Mouse (Mus musculus): Measurements from ENCODE around the gene Tkfc. TPM values are rescaled to one million over a fixed set of nuclear protein-coding genes. Genes with fewer than 3 reads are reported as not detected.
A peak's percentile ranks its signal among the peaks of the same experiment; 100 is the strongest.
"Not testable (repeated sequence)": the region's sequence is repeated elsewhere in the genome, so short reads cannot be mapped to it uniquely, and the experiment has no call there.

Gene Tkfc
- total RNA-seq, 4 experiments from 2014 or later, result 3.5 to 4.5 (median 3.6) TPM

- DNase-seq (ENCODE audit: low spot score in 2 of 2), result no peak
These were observed 16.2 kb downstream of the Tkfc start for GRCm38 (mm10) chr19:10589127-10589857.

GRCm38 (mm10) chr19:10587231-10587630 lies 18.2 kb downstream of the Tkfc start:
- no peak for DNase-seq (ENCODE audit: low spot score in 2 of 2)

DNA sequence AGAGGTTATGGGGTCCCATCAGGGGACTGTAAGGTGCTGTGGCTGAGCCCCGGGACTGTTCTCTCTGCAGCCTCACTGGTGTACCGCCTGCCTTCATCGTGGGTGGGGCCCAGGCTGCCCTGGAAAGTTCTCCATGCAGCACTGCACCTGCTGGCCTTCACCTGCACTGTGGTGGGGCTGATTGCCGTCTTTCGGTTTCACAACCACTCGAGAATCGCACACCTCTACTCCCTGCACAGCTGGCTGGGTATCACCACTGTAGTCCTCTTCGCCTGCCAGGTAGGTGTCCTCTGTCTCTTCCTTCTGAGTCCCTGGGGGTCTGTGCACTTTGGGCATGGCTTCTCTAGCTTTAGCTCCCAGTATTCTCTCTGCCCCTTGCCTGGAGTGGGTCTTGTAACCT lies 20.3 kb downstream of the Tkfc start:
- no peak for DNase-seq (ENCODE audit: low spot score in 2 of 2)

DNA sequence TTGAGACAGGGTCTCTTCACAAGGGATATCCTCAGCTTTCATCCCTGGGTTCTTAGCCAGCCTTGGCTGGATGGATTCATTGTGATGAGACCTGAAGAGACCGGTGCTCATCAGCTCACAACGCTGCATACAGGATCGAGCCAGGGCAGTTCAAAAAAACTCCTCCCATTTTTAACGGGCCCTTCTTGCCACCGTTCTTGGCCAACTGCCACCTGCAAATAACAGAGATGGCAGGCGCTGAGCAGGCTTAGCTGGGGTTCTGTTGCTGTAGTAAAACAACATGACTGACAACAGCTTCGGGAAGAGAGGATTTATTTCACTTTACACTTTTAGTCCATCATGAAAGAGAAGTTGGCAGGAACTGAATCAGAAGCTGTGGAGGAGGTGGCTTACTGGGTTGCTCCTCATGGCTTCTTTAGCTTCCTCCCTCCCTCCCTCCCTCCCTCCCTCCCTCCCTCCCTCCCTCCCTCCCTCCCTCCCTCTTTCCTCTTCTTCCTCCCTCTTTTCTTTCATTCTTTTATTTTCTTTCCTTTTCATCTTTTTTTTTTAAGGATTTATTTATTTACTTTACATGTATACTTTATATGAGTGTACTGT lies 21.8 kb downstream of the Tkfc start:
- no peak for DNase-seq (ENCODE audit: low spot score in 2 of 2)

DNA sequence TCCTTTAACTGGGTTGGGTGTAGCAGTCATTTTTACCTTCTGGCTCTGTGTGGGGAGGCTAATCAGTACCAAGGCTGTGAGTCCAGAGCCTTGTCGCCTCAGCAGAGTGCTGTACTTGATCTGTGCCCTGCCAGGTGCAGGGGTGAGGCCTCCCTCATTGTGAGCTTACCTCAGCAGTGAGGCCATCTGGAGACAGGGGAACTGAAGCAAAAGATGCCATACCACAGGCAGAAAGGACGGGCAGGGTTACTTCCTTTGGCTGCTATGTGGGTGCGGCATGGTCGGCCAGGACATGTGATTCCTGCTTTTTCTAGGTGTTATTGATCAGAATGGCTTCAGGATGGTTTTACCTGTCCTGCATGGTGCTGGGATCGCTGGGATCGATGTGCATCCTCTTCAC lies 23.5 kb downstream of the Tkfc start:
- no peak for DNase-seq (ENCODE audit: low spot score in 2 of 2)

- DNase-seq (ENCODE audit: low spot score in 2 of 2), result no peak
These were observed 24.7 kb downstream of the Tkfc start for GRCm38 (mm10) chr19:10580761-10581160.

DNA sequence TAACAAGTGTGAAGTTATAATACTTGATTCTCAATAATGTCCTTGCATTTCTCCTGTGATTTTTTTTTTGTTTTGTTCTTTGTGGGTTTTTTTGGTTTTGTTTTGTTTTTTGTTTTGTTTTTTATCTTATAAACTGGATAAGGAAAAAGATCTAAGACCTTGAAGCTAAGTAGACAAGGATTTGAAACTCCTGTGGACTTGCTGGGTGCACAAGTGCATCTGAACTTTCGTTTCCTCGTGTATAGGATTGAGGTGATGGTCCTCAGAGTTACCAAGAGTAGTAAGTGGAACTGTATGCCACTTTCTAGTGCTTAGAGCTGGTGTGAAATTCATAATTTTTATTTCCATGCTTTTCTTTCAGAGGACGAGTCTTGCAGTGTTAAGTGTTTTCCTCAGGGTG lies 25.4 kb downstream of the Tkfc start:
- no peak for DNase-seq (ENCODE audit: low spot score in 2 of 2)

- DNase-seq (ENCODE audit: low spot score in 2 of 2), result peak; percentile 83 to 84
These were observed 28.5 kb downstream of the Tkfc start, which contains the start of the genes Cyb561a3 and Tmem138 for GRCm38 (mm10) chr19:10576690-10577561. Gene Cyb561a3 (plus strand): TSS chr19:10577172. Gene Tmem138 (minus strand): TSS chr19:10577362.

DNA sequence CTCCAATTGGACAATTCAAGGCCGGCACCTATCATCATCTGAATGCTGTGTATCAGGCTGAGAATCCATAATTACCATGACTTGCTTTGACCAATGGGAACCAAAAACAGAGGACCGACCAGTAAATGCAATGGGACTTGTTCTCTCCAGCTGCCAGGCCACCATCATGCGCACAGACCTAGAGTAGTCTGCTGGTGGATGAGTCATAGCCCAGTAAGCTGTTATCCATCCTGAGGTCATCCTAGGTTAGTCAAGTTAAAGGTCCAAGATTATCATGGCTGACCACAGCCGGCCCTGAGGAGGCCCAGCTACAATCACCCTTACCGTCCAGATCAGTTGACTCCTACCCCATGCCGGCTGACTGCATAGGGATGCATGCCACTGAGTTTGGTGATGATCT lies 35.8 kb downstream of the Tkfc start:
- DNase-seq (ENCODE audit: low spot score in 2 of 2), result no peak

- DNase-seq (ENCODE audit: low spot score in 2 of 2), result no peak
These were observed 40.2 kb downstream of the Tkfc start for GRCm38 (mm10) chr19:10565217-10565616.

DNA sequence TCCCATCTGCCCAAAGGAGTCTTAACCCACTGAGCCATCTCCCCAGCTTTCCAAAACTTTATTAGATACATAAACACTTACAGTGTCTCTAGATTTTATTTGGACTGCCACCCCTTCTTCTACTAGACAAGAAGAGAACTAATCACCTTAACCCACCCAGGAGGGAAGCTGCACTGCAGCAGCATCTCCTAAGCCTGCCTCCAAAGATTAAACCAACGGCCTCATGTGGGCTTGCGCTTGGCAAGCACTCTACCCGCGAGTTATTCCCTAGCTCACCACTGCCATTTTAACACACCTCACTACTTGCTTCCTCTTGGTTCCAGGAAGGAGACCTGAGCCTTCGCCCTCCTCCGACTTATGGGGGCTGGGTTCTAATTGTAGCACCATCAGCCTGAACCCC lies 41.2 kb downstream of the Tkfc start:
- DNase-seq (ENCODE audit: low spot score in 2 of 2), result no peak

- DNase-seq (ENCODE audit: low spot score in 2 of 2), result no peak
These were observed 43.1 kb downstream of the Tkfc start for GRCm38 (mm10) chr19:10562351-10562750.

DNA sequence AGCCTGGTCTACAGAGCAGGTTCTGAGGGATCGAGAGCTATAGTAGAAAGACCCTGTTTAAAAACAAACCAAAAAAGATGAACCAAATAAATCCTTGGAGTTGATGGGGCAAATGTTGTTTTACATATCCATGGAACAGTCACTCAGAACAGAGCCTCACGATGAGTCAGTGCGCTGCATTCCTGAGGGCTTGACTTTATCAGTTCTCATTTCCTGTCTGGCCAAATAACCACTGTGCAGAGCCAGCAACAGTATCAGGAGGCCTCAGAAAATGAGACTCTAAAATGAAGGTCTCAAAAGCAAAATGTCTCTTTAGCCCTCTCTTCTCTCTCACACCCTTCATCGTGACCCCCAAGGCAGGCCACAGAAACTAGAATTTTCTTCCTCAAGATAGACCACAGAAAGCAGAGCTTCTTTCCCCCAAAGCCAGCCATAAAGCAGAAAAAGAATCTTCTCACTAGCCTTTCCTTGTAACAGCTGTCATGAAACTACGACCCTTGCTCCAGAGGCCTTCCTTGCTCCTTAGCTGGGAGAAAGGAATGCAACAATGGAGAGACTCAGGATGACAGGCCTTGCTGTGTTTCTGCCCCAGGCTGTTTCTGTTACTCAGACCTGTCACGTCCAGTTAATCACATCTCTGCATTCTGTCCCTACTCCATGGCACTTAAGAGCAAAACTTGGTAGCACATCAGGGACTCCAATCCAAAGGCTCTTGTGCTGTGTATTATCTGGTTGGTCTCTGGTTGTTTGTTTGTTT lies 43.7 kb downstream of the Tkfc start:
- DNase-seq (ENCODE audit: low spot score in 2 of 2), result no peak

DNA sequence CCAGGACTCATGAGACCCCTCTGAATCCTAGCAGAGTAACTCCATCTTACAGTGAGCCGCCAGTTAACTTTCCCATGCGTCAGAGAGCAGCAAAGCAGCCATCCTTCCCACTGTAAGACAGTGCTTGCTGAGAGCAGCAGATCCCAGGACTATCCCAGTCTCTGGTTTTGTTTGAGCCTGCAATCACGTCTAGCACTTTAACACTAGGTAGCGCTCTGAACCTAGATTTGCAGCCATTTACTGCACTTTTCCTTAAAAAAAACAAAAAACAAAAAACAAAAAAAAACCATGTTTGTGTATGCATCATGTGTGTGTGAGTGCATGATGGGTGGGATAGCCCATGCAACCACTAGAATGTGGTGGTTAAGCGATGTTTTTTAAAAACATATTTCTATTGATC lies 45.3 kb downstream of the Tkfc start:
- no peak for DNase-seq (ENCODE audit: low spot score in 2 of 2)

- DNase-seq (ENCODE audit: low spot score in 2 of 2), result not testable (repeated sequence)
These were observed 47.5 kb downstream of the Tkfc start for GRCm38 (mm10) chr19:10557837-10558375.

- DNase-seq (ENCODE audit: low spot score in 2 of 2), result no peak
These were observed 48.0 kb downstream of the Tkfc start for GRCm38 (mm10) chr19:10557430-10557829.

DNA sequence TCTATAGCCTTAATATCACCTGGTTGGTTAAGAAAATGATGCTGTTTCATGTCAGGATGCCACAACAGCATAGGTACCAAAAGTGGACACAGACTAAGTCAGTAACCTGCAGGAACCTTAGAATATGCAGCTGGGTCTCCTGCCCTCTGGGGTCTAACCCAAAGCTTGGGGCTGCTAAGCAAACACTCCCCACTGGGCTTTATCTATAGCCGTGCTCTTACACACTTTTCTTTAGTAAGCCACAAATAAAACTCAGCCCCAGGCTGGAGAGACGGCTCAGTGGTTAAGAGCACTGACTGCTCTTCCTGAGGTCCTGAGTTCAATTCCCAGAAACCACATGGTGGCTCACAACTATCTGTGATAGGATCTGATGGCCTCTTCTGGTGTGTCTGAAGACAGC lies 48.5 kb downstream of the Tkfc start:
- no peak for DNase-seq (ENCODE audit: low spot score in 2 of 2)

DNA sequence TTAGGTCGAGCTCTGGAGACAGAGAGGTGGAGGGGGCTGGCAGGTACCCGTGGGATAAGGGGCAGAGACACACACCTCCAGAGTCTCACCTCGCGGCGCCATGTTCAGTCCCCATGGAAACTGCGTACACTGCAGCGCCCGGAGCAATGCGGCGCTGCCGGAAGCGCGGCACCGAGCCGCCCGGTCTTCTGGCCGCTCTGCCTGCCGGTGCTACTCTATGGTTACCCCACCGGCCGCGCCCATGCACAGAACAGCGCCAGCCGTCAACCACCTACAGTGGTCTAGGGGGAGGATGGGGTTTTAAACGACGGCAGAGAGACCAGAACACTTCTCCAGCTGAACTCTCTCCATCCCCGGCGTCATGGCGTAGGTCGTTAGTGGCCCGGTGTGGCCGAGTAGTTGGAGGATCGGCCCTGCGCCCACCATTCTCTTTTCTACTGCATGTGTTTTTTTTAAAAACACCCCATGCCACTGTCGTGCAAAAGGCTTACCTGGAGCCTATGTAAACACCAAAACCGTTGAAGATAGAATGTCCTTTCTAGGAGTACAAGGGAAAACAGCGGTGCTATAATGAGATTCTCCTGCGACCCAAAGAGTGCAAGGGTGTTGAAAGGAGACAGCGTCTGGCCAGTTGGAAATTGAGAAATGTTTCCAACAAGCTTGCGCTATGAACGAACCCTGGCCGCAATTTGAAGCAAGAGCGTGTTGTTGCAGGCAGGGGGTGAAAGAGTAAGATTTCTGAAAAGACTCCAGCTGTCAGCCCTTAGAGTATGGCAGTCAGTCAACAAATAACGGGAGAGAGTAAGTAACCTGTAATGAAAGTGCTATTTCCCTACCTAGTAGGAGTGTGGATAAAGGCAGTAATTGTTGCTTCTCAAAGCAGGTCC lies 49.6 kb downstream of the Tkfc start, which contains the start of gene Tmem216:
Gene Tmem216 (minus strand): TSS at position 615 of the 887 bp plus-strand sequence.
- DNase-seq (ENCODE audit: low spot score in 2 of 2), result peak; percentile 64 to 81

DNA sequence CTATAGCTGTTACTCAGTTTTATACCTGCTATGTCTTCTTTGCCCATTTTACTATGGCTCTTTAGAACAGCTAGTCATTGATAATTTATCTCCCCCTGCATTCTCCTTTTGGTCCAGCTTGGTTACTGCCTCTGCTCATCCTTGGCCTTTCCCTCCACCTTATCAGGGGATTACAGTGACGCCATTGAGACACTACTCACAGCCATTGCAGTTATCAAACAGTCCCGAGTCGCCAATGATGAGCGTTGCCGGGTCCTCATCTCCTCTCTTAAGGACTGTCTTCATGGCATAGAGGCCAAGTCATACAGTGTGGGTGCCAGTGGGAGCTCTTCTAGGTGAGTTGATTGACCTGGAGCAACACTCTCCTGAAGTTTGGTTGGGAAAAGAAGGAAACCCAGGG lies 66.0 kb downstream of the Tkfc start:
- DNase-seq (ENCODE audit: low spot score in 2 of 2), result no peak

All from gastrocnemius, adult 8-10 months (tissue).